Mouse (Mus musculus): ENCODE data around the gene Dda1. TPM values are rescaled to one million over a fixed set of nuclear protein-coding genes. Genes with fewer than 3 reads are reported as not detected.

Dda1 gene
- 57.6 and 58.7 TPM in 2 replicates for polyA plus RNA-seq (2015; fragmentation: Nextera tagmentation; extraction: Ambion mirVana)

DNA sequence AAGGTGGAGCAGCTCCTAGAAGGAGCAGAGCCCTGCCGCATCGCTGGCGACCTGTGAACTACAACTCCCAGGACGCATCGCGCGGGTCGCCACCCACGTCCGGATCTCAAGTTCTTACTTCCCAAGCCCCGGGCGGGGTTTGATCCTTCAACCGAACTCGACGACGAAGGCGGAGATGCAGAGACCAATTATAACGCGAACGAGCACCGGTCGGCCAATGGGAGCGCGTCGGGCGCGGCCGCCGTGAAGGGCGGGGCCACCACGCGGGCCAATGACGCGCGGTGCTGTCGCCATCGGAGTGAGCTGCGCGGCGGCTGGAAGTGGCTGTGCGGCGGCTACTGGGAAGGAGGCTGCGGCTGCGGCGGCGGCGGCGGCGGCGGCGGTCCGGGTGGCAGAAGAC, at the start of gene Dda1:
Dda1 (plus strand) TSS at position 284 of the 400 bp plus-strand sequence.

DNA sequence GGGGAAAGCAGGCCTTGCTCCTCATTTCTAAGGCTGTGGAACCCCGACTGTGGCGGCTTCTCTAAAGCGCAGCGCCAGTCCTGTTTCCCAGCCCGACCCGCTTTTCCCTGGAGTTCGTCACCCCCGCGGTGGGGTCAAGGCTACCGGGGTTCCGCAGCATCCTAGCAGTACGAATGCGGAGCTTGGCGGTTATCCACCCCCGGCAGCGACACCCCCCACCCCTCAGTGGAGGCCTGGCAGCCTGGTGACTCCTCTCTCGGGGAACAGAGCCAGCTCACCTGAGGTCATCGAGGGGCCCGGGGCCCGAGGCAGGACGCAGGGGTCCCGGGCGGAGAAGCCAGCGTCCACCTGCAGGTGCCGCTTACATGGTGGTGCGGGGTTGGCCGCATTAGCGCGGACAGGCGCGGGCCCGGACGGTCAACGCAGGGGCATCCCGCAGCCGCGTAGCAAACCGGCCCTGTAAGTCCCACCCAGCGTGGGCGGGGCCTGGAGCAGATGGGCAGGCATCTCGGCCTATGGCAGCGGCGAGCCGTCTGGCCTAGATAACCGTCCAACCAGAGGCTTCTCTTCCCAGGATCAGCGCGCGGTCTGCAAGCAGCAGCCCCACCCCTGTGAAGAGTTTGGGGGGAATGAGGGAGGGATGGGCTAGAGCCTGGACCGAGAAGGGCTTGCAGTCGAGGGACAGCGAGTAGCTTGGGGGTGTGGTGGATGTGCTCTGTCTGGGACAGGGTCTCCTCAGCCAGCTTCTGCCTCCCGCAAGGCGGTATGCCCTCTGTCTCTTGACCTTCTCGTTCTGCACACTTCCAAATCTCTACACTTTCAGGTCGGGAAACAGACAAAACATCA, 5.6 kb upstream of the Dda1 start, which contains the start of gene Abhd8:
Abhd8 (minus strand) TSS at position 468 of the 846 bp plus-strand sequence.

GRCm38 (mm10) chr8:71464513-71465500, 4.2 kb upstream of the Dda1 start, which contains the start of gene Mrpl34:
Gene Mrpl34, plus strand, starts transcription at chr8:71464959.

DNA sequence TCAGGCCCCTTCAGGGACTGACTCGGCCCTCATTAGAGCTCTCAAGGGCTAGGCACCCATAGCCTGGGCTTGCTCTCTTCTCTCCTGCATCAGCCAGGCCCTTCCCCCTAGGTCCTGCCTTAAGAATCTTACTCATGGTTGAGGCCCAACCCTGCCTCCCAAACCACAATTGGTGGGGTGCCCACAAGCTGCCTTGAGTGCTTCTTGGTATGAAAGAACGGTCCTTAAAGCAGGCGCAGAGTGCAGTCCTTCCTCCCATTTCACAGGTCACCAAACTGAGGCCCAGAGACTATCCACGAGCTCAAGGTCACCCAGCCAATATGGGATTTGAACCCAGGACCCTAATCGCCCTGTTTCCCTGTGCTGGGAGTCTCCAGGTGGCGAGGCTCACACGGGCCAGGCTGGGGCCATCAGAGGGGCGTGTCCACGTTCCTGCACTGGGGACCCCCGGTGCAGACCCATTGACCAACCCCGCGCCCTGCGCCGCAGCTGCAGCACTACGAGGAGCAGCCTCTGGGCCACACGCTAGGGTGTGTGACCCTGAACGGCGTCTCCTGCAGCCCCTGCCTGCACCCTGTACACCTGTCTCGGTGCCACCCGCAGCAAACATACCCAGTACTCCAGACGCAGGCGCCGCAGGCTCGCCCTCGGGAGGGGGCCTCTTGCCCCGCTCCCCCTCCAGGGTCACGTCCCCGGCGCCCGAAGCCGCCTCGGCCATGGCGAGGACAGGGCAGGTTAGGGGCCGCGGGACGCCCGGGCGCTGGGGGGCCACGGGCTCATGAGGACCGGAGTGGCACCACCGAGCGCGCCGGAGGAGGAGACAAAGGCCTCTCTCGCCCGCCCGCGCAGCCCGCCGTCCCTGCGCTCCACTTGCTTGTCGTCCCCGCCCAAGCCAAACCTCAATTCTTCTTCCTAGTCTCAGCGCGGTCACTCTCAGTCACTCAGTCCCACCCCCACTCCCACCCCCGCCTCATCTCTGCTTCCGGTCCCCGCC, 16.4 kb downstream of the Dda1 start, which contains the start of gene Ano8:
Ano8 (minus strand) TSS at position 822 of the 994 bp plus-strand sequence.

DNA sequence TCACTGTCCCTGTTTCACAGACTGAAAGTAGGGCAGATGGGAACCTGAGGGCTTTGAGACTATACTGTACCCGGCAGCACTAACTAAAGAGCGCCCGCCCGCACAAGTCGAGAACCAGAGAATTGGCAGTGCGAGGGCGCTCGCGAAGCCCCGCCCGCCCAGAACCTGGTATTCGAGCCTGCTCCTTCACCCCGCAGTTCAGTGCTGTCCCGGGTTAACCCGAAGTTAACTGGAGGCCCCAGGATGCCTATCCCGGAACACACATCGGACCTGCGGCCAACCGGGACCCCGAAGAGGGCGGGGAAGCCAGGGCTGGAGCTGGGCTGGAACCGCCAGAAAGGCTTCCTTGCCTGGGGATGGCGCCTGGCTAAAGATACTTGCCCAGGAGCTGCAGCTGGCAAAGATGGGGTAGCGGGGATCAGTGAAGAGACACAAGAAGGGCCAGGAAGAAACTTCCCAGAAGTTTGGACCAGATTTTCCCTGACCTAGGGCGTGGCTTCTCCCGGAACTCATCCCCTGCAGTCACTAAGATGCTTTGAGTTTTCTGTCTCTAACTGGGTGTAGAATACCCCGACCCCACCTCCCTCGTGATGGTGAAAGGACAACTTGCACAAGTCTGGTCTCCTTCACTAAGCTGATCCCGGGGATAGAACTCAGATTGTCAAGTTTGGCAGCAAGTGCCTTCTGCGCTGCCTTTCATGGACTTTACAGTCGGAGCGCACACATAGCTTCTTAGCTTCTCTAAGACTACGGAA, 18.9 kb downstream of the Dda1 start, which contains the start of gene Gtpbp3:
Gtpbp3 (plus strand) TSS at position 413 of the 755 bp plus-strand sequence.

GRCm38 (mm10) chr8:71511644-71512043, 42.6 kb downstream of the Dda1 start, which contains the start of gene Plvap:
Gene Plvap, minus strand, starts transcription at chr8:71511752.

DNA sequence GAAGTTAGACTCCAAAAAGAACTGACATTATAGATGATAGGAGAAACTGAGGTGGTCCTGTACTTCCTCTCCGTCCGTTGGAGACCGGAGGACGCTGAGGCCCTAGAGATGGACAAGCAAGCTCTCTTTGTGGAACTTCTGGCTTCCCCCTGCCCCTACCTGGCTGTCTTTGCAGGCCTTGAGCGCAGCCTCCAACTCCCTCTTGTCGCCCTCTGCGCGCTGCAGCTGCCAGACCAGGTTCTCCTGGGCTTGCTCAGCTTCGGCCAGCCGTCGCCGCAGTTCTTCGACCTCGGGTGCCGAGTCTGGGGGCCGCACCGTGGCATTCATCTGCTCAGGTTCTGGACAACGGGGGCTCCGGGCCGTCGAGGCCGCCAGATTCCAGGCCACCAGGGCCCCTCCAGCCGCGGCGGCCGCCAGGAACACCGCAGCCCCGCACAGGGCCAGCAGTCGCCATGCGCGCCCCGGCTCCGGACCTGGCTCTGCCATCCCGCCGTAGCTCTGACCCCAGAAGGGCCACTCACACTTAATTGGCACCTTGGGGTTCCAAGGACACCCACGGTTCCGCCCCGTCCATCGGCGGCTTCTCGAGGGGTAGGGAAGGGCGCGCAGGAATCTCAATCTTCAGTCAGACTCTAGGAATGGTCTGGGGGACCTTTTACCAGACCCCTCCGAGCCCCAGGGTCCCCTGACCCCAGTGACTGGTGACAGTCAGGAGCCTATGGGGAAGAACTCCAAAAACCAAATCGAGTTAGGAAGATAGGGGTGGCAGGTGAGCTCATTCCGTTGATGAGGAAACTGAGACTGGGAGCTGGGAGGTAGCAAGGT, 56.4 kb downstream of the Dda1 start, which contains the start of gene Ccdc194:
Ccdc194 (minus strand) TSS at position 486 of the 825 bp plus-strand sequence.

Other genes with a start within 250 kb of the Dda1 start
- gene Myo9b, start 196.5 kb upstream of the Dda1 start, polyA plus RNA-seq (2015; fragmentation: Nextera tagmentation; extraction: Ambion mirVana) = 11.0 and 13.2 TPM in 2 replicates
- 41.4 and 47.5 TPM in 2 replicates for gene Haus8, start 196.3 kb upstream of the Dda1 start, polyA plus RNA-seq (2015; fragmentation: Nextera tagmentation; extraction: Ambion mirVana)
- 74.6 and 89.0 TPM in 2 replicates for gene Use1, start 102.4 kb upstream of the Dda1 start, polyA plus RNA-seq (2015; fragmentation: Nextera tagmentation; extraction: Ambion mirVana)
- 7.8 and 8.6 TPM in 2 replicates for gene Ocel1, start 97.9 kb upstream of the Dda1 start, polyA plus RNA-seq (2015; fragmentation: Nextera tagmentation; extraction: Ambion mirVana)
- gene Nr2f6, start 87.2 kb upstream of the Dda1 start, polyA plus RNA-seq (2015; fragmentation: Nextera tagmentation; extraction: Ambion mirVana) = 9.6 and 13.2 TPM in 2 replicates
- 7.3 and 10.4 TPM in 2 replicates for gene Ushbp1, start 73.4 kb upstream of the Dda1 start, polyA plus RNA-seq (2015; fragmentation: Nextera tagmentation; extraction: Ambion mirVana)
- gene Babam1, start 72.3 kb upstream of the Dda1 start, polyA plus RNA-seq (2015; fragmentation: Nextera tagmentation; extraction: Ambion mirVana) = 58.4 and 62.9 TPM in 2 replicates
- gene Ankle1, start 63.2 kb upstream of the Dda1 start, polyA plus RNA-seq (2015; fragmentation: Nextera tagmentation; extraction: Ambion mirVana) = 44.9 and 47.2 TPM in 2 replicates
- 12.1 and 15.6 TPM in 2 replicates for gene Abhd8, start 5.5 kb upstream of the Dda1 start, polyA plus RNA-seq (2015; fragmentation: Nextera tagmentation; extraction: Ambion mirVana)
- gene Mrpl34, start 4.2 kb upstream of the Dda1 start, polyA plus RNA-seq (2015; fragmentation: Nextera tagmentation; extraction: Ambion mirVana) = 132 and 137 TPM in 2 replicates
- 0.48 and 0.53 TPM in 2 replicates for gene Ano8, start 16.8 kb downstream of the Dda1 start, polyA plus RNA-seq (2015; fragmentation: Nextera tagmentation; extraction: Ambion mirVana)
- 8.7 and 9.3 TPM in 2 replicates for gene Gtpbp3, start 18.9 kb downstream of the Dda1 start, polyA plus RNA-seq (2015; fragmentation: Nextera tagmentation; extraction: Ambion mirVana)
- gene Plvap, start 42.6 kb downstream of the Dda1 start, polyA plus RNA-seq (2015; fragmentation: Nextera tagmentation; extraction: Ambion mirVana) = 80.9 and 96.7 TPM in 2 replicates
- gene Ccdc194, start 56.5 kb downstream of the Dda1 start, polyA plus RNA-seq (2015; fragmentation: Nextera tagmentation; extraction: Ambion mirVana) = 0.11 and 0.13 TPM in 2 replicates
- 74.9 and 101 TPM in 2 replicates for gene Bst2, start 68.3 kb downstream of the Dda1 start, polyA plus RNA-seq (2015; fragmentation: Nextera tagmentation; extraction: Ambion mirVana)
- gene Mvb12a, start 73.7 kb downstream of the Dda1 start, polyA plus RNA-seq (2015; fragmentation: Nextera tagmentation; extraction: Ambion mirVana) = 45.0 and 54.4 TPM in 2 replicates
- 3.3 and 4.9 TPM in 2 replicates for gene Tmem221, start 89.7 kb downstream of the Dda1 start, polyA plus RNA-seq (2015; fragmentation: Nextera tagmentation; extraction: Ambion mirVana)
- 0.05 and 0.08 TPM in 2 replicates for gene Nxnl1, start 97.4 kb downstream of the Dda1 start, polyA plus RNA-seq (2015; fragmentation: Nextera tagmentation; extraction: Ambion mirVana)
- 7.9 and 14.5 TPM in 2 replicates for gene Slc27a1, start 99.7 kb downstream of the Dda1 start, polyA plus RNA-seq (2015; fragmentation: Nextera tagmentation; extraction: Ambion mirVana)
- gene Pgls, start 123.0 kb downstream of the Dda1 start, polyA plus RNA-seq (2015; fragmentation: Nextera tagmentation; extraction: Ambion mirVana) = 174 and 198 TPM in 2 replicates
- 8.2 and 11.6 TPM in 2 replicates for gene Fam129c, start 128.4 kb downstream of the Dda1 start, polyA plus RNA-seq (2015; fragmentation: Nextera tagmentation; extraction: Ambion mirVana)
- 34.5 and 44.4 TPM in 2 replicates for gene Colgalt1, start 141.8 kb downstream of the Dda1 start, polyA plus RNA-seq (2015; fragmentation: Nextera tagmentation; extraction: Ambion mirVana)
- gene Unc13a, start 202.6 kb downstream of the Dda1 start, polyA plus RNA-seq (2015; fragmentation: Nextera tagmentation; extraction: Ambion mirVana) = 0.24 and 0.53 TPM in 2 replicates
- gene Jak3, start 207.1 kb downstream of the Dda1 start, polyA plus RNA-seq (2015; fragmentation: Nextera tagmentation; extraction: Ambion mirVana) = 7.5 and 9.3 TPM in 2 replicates
- gene Insl3, start 220.0 kb downstream of the Dda1 start, polyA plus RNA-seq (2015; fragmentation: Nextera tagmentation; extraction: Ambion mirVana) = 5.0 and 6.6 TPM in 2 replicates
- 4.3 and 5.0 TPM in 2 replicates for gene B3gnt3, start 232.6 kb downstream of the Dda1 start, polyA plus RNA-seq (2015; fragmentation: Nextera tagmentation; extraction: Ambion mirVana)